In the genomic region with DNA sequence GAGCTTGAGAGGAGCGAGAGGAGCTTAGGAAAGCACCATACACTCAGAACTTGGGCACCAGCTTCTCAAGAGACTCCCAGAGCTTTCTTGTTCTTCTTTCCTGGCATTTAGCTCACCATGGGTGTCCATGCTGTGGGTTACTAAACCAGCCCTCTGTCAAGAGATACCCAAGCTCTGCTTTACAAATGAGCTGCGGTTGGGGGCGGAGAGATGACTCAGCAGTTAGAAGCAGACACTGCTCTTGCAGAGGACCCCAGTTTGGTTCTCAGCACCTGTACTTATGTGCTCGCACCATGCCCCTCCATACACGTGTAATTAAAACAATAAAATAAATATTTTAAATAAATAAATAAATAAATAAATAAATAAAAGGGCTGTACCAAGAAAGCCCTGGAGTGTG, we compare ENCODE assay signal across 27 mouse cellular contexts. TPM values are rescaled to one million over a fixed set of nuclear protein-coding genes. Genes with fewer than 3 reads are reported as not detected.
"Had no signal": no experiment of that assay in that cellular context is flagged by ENCODE, and none has a peak within 500 bp of the region (broad histone marks: within the 10 kb centered on the region; RNA-seq: fewer than 3 reads in every experiment).

No protein-coding gene starts in this region.

- H3K4me3 ChIP-seq: layer of hippocampus, adult 2 months; limb, embryonic 10.5 days; limb, embryonic 13.5 days; liver, embryonic 12.5 days; liver, embryonic 15.5 days; neural tube, embryonic 12.5 days; neural tube, embryonic 15.5 days had no signal

- H3K4me2 ChIP-seq: limb, embryonic 13.5 days; liver, embryonic 12.5 days; liver, embryonic 15.5 days; midbrain, embryonic 11.5 days; neural tube, embryonic 12.5 days; neural tube, embryonic 15.5 days had no signal

- H3K36me3 ChIP-seq: limb, embryonic 10.5 days; limb, embryonic 13.5 days; liver, embryonic 12.5 days; liver, embryonic 15.5 days; neural tube, embryonic 12.5 days; neural tube, embryonic 15.5 days had no signal

- H3K9ac ChIP-seq: limb, embryonic 13.5 days; liver, embryonic 12.5 days; liver, embryonic 15.5 days; neural tube, embryonic 12.5 days; neural tube, embryonic 15.5 days had no signal

- H3K27ac ChIP-seq: kidney, postnatal 0 days; layer of hippocampus, adult 2 months; limb, embryonic 13.5 days; liver, embryonic 12.5 days; liver, embryonic 15.5 days; neural tube, embryonic 12.5 days; neural tube, embryonic 15.5 days; stomach, postnatal 0 days had no signal

- DNase-seq: kidney, postnatal 25 days; layer of hippocampus, adult 9-11 months; liver; lung, adult 2 months; lung, postnatal 14 days; midbrain, embryonic 14.5 days; right cerebral cortex, adult 18-20 months; right cerebral cortex, postnatal 14 days; spleen, adult 18-20 months; thymus, adult 2 months; thymus, postnatal 14 days; thymus, postnatal 4 days had no signal

- H3K27me3 ChIP-seq: limb, embryonic 13.5 days; neural tube, embryonic 12.5 days; neural tube, embryonic 15.5 days had no signal

- H3K9me3 ChIP-seq: limb, embryonic 10.5 days; limb, embryonic 13.5 days; liver, embryonic 12.5 days; liver, embryonic 15.5 days; neural tube, embryonic 12.5 days; neural tube, embryonic 15.5 days had no signal

RNA-seq across cellular contexts. Expression of a gene that starts 22.7 kb away (rescaled TPM):
- total RNA-seq: layer of hippocampus, adult 2 months; layer of hippocampus, postnatal 25 days; megakaryocyte progenitor cell, adult 5-6 weeks; megakaryocyte-erythroid progenitor cell, adult 5-6 weeks had no signal
- polyA plus RNA-seq: limb, embryonic 10.5 days; lung, embryonic 16.5 days; midbrain, embryonic 14.5 days; neural tube, embryonic 12.5 days; stomach, embryonic 14.5 days; stomach, postnatal 0 days had no signal
